Mouse (Mus musculus): ENCODE data around the gene Matn4. TPM values are rescaled to one million over a fixed set of nuclear protein-coding genes. Genes with fewer than 3 reads are reported as not detected.

Matn4 gene
- 0.82 and 1.2 TPM in 2 replicates for polyA plus RNA-seq (2012; rRNA removed)

- WGBS, result 28% methylated on average over 9 of the region's 9 CpGs
- DNase-seq (ENCODE audit: low read depth in 1 of 2, low spot score in 2 of 2), result no peak
- H3K27ac ChIP-seq (ENCODE audit: insufficient read depth, low read length), result no peak within 1 kb of the TSS
- no peaks in the 10 kb centered on the region; the same call in 1 of the 2 replicates for H3K4me1 ChIP-seq (ENCODE audit: control insufficient read depth, insufficient read depth, insufficient read length)
- peaks cover 17% of the 10 kb centered on the region for H3K27me3 ChIP-seq (ENCODE audit: control insufficient read depth, insufficient read depth, low read length)
- H3K4me3 ChIP-seq (ENCODE audit: extremely low read depth, insufficient read depth, insufficient read length), result no peak within 1 kb of the TSS
- H3K36me3 ChIP-seq (ENCODE audit: control insufficient read depth, insufficient read depth, low read length), result no peaks in the 10 kb centered on the region
- TF ChIP-seq POLR2A (IDR thresholded peaks at IDR 0.05; ENCODE audit: low read depth, low read length) (no peak), CTCF (IDR thresholded peaks at IDR 0.05; ENCODE audit: extremely low read depth, insufficient read depth, insufficient read length, insufficient replicate concordance) (no peak)
Measured at GRCm38 (mm10) chr2:164405060-164405459, at the start of gene Matn4. Matn4 (minus strand) TSS chr2:164405160.

GRCm38 (mm10) chr2:164453887-164454500, 49.0 kb upstream of the Matn4 start:
- Histone ChIP-seq H3K4me3 (ENCODE audit: extremely low read depth, insufficient read depth, insufficient read length) (no peak overlapping the region), H3K4me1 (ENCODE audit: control insufficient read depth, insufficient read depth, insufficient read length) (peaks cover 10% of the 10 kb centered on the region; the same call in 1 of the 2 replicates), H3K27me3 (ENCODE audit: control insufficient read depth, insufficient read depth, low read length) (no peaks in the 10 kb centered on the region), H3K27ac (ENCODE audit: insufficient read depth, low read length) (no peak overlapping the region), H3K36me3 (ENCODE audit: control insufficient read depth, insufficient read depth, low read length) (no peaks in the 10 kb centered on the region)
- WGBS, result 81% methylated on average over 7 of the region's 7 CpGs
- TF ChIP-seq CTCF (IDR thresholded peaks at IDR 0.05; ENCODE audit: extremely low read depth, insufficient read depth, insufficient read length, insufficient replicate concordance) (no peak), POLR2A (IDR thresholded peaks at IDR 0.05; ENCODE audit: low read depth, low read length) (no peak)
- DNase-seq (ENCODE audit: low read depth in 1 of 2, low spot score in 2 of 2), result no peak

- H3K4me3 ChIP-seq (ENCODE audit: extremely low read depth, insufficient read depth, insufficient read length), result no peak overlapping the region
- H3K4me1 ChIP-seq (ENCODE audit: control insufficient read depth, insufficient read depth, insufficient read length), result peaks cover 5% of the 10 kb centered on the region; the same call in 1 of the 2 replicates
- no peaks in the 10 kb centered on the region for H3K36me3 ChIP-seq (ENCODE audit: control insufficient read depth, insufficient read depth, low read length)
- no peak for DNase-seq (ENCODE audit: low read depth in 1 of 2, low spot score in 2 of 2)
- 82% methylated on average over 14 of the region's 14 CpGs for WGBS
- TF ChIP-seq CTCF (IDR thresholded peaks at IDR 0.05; ENCODE audit: extremely low read depth, insufficient read depth, insufficient read length, insufficient replicate concordance), result no peak
- no peak overlapping the region for H3K27ac ChIP-seq (ENCODE audit: insufficient read depth, low read length)
- no peaks in the 10 kb centered on the region for H3K27me3 ChIP-seq (ENCODE audit: control insufficient read depth, insufficient read depth, low read length)
Measured at GRCm38 (mm10) chr2:164453047-164453757, 48.2 kb upstream of the Matn4 start.

GRCm38 (mm10) chr2:164452000-164452676, 47.2 kb upstream of the Matn4 start:
- DNase-seq (ENCODE audit: low read depth in 1 of 2, low spot score in 2 of 2), result no peak
- peaks cover 5% of the 10 kb centered on the region; the same call in 1 of the 2 replicates for H3K4me1 ChIP-seq (ENCODE audit: control insufficient read depth, insufficient read depth, insufficient read length)
- TF ChIP-seq CTCF (IDR thresholded peaks at IDR 0.05; ENCODE audit: extremely low read depth, insufficient read depth, insufficient read length, insufficient replicate concordance), result no peak
- TF ChIP-seq POLR2A (IDR thresholded peaks at IDR 0.05; ENCODE audit: low read depth, low read length), result no peak
- 52% methylated on average over 13 of the region's 13 CpGs for WGBS
- no peak overlapping the region for H3K4me3 ChIP-seq (ENCODE audit: extremely low read depth, insufficient read depth, insufficient read length)
- no peaks in the 10 kb centered on the region for H3K27me3 ChIP-seq (ENCODE audit: control insufficient read depth, insufficient read depth, low read length)
- no peak overlapping the region for H3K27ac ChIP-seq (ENCODE audit: insufficient read depth, low read length)
- H3K36me3 ChIP-seq (ENCODE audit: control insufficient read depth, insufficient read depth, low read length), result no peaks in the 10 kb centered on the region

- Histone ChIP-seq H3K4me3 (ENCODE audit: extremely low read depth, insufficient read depth, insufficient read length) (no peak overlapping the region), H3K36me3 (ENCODE audit: control insufficient read depth, insufficient read depth, low read length) (no peaks in the 10 kb centered on the region), H3K27me3 (ENCODE audit: control insufficient read depth, insufficient read depth, low read length) (no peaks in the 10 kb centered on the region), H3K27ac (ENCODE audit: insufficient read depth, low read length) (no peak overlapping the region), H3K4me1 (ENCODE audit: control insufficient read depth, insufficient read depth, insufficient read length) (no peaks in the 10 kb centered on the region)
- DNase-seq (ENCODE audit: low read depth in 1 of 2, low spot score in 2 of 2), result no peak
- TF ChIP-seq CTCF (IDR thresholded peaks at IDR 0.05; ENCODE audit: extremely low read depth, insufficient read depth, insufficient read length, insufficient replicate concordance) (no peak), POLR2A (IDR thresholded peaks at IDR 0.05; ENCODE audit: low read depth, low read length) (no peak)
- whole genome bisulfite sequencing, result 92% methylated on average over 14 of the region's 14 CpGs
Measured at GRCm38 (mm10) chr2:164449341-164450042, 44.5 kb upstream of the Matn4 start.

DNA sequence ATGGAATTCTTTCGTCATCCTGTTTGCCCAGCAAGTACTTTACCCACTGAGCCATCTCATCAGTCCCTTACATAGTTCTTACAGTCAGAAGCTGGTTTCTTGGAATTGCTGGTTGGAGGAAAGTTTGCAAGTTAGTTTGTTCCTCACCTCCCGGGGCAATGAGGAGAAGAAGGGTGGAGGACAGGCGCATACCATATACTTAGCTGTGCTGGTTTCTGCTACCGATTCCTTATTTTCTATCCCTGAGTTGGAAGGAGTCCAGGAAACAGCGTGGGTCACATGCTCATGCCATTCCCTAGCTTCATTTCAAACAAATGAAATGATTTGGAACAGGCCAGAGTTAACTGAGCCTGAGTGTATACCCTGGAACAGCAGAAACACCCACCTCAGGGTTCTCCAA, 44.0 kb upstream of the Matn4 start:
- no peaks in the 10 kb centered on the region for H3K27me3 ChIP-seq (ENCODE audit: control insufficient read depth, insufficient read depth, low read length)
- peaks cover under 1% of the 10 kb centered on the region; the same call in 1 of the 2 replicates for H3K4me1 ChIP-seq (ENCODE audit: control insufficient read depth, insufficient read depth, insufficient read length)
- TF ChIP-seq POLR2A (IDR thresholded peaks at IDR 0.05; ENCODE audit: low read depth, low read length), result no peak
- TF ChIP-seq CTCF (IDR thresholded peaks at IDR 0.05; ENCODE audit: extremely low read depth, insufficient read depth, insufficient read length, insufficient replicate concordance), result no peak
- no peak for DNase-seq (ENCODE audit: low read depth in 1 of 2, low spot score in 2 of 2)
- H3K4me3 ChIP-seq (ENCODE audit: extremely low read depth, insufficient read depth, insufficient read length), result no peak overlapping the region
- H3K36me3 ChIP-seq (ENCODE audit: control insufficient read depth, insufficient read depth, low read length), result no peaks in the 10 kb centered on the region
- H3K27ac ChIP-seq (ENCODE audit: insufficient read depth, low read length), result no peak overlapping the region
- 88% methylated on average over 5 of the region's 5 CpGs for WGBS
